Mouse (Mus musculus) hindbrain, embryonic 15.5 days (tissue): ENCODE results near the gene Ddx19a. TPM values are rescaled to one million over a fixed set of nuclear protein-coding genes. Genes with fewer than 3 reads are reported as not detected.
"Not testable (repeated sequence)": the region's sequence is repeated elsewhere in the genome, so short reads cannot be mapped to it uniquely, and the experiment has no call there.

ENCODE experiments used
- ATAC-seq: fragments of 200-750 bp; cut with Nextera tagmentation; 2 replicates; pipeline ENCODE4 v1.8.0; 2017; ENCODE audit warnings: low read depth, moderate number of reproducible peaks, moderate TSS enrichment; ENCODE audit not compliant: low FRiP score
- H3K27ac ChIP-seq: fragments of 300-500 bp; sonication (generic); replicated peaks from 2 replicates; pipeline ENCODE4 v1.5.1; 2015; ENCODE audit warnings: mild to moderate bottlenecking, inconsistent platforms
- H3K27me3 ChIP-seq: fragments of 300-500 bp; sonication (generic); 2 replicates; pipeline ENCODE4 v1.6.1; 2015; ENCODE audit warnings: control low read depth, inconsistent platforms
- H3K36me3 ChIP-seq: fragments of 300-500 bp; sonication (generic); 2 replicates; pipeline ENCODE4 v1.6.1; 2015; ENCODE audit warnings: control low read depth, inconsistent platforms
- H3K4me1 ChIP-seq: fragments of 300-500 bp; sonication (generic); replicated peaks from 2 replicates; pipeline ENCODE4 v1.6.1; 2015; ENCODE audit warnings: control low read depth, inconsistent platforms
- H3K4me2 ChIP-seq: fragments of 300-500 bp; sonication (generic); 2 replicates; pipeline ENCODE4 v1.6.1; 2015; ENCODE audit warnings: moderate library complexity, mild to moderate bottlenecking, inconsistent platforms
- H3K4me3 ChIP-seq: fragments of 300-500 bp; sonication (generic); 2 replicates; pipeline ENCODE4 v1.5.1; 2015; ENCODE audit warnings: mild to moderate bottlenecking, inconsistent platforms
- H3K9ac ChIP-seq: fragments of 300-500 bp; sonication (generic); 2 replicates; pipeline ENCODE4 v1.6.1; 2015; ENCODE audit warnings: inconsistent platforms
- H3K9me3 ChIP-seq: fragments of 300-500 bp; sonication (generic); 2 replicates; pipeline ENCODE4 v1.6.1; 2016; ENCODE audit warnings: control low read depth, inconsistent platforms
- WGBS: fragments of 180-500 bp; shearing (Covaris S2); methylation state at CpG from one replicate; pipeline ENCODE4 v1.1.7; 2015; 5-methylcytosine and 5-hydroxymethylcytosine counted together
- polyA plus RNA-seq: library from polyadenylated mRNA; unstranded; fragments of >200 nt; fragmentation: Nextera tagmentation; extraction: Ambion mirVana; gene quantifications from 2 replicates; pipeline ENCODE4 v1.2.1, GENCODE M21; 2015

Ddx19a gene
- polyA plus RNA-seq, 1 experiment from 2014 or later, result 12.4 TPM

- no peak for ATAC-seq
- H3K4me1 ChIP-seq, result peaks cover 7% of the 10 kb centered on the region; the same call in 1 of the 2 replicates
- H3K9ac ChIP-seq, result 0 out of 2 replicates have a peak overlapping the region, but pooled peaks have one; percentile 17
- no peak overlapping the region for H3K4me2 ChIP-seq
- H3K9me3 ChIP-seq, result no peaks in the 10 kb centered on the region
- WGBS, result 89% methylated on average over 7 of the region's 7 CpGs
- no peak overlapping the region for H3K27ac ChIP-seq
- no peaks in the 10 kb centered on the region for H3K36me3 ChIP-seq
- H3K27me3 ChIP-seq, result no peaks in the 10 kb centered on the region
- no peak overlapping the region for H3K4me3 ChIP-seq
These were observed 53.2 kb downstream of the Ddx19a start for GRCm38 (mm10) chr8:110944276-110944876.

DNA sequence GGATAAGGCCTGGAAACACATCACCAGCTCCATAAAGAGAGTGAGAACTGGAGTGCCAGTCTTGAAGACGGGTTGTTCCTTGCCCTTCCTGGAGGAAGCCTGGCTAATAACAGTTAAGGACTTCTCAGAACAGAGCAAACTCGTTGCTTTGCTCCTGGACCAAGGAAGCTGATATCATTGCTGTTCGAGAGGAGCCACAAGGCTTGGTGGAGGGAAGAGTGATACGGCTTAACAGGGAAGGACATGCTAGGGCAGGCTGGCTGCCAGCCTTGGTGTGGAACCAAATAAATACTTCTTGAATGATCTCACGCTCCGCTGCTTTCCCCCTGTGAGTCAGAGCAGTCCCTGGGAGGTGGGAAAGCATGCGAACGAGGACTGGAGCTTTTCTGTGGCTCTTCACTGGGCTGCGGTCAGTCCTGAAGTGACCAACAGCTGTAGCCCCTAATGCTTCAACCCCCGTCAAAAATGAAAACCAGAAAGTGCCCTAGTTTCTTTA, 56.1 kb downstream of the Ddx19a start:
- 48% methylated on average over 10 of the region's 10 CpGs for WGBS

DNA sequence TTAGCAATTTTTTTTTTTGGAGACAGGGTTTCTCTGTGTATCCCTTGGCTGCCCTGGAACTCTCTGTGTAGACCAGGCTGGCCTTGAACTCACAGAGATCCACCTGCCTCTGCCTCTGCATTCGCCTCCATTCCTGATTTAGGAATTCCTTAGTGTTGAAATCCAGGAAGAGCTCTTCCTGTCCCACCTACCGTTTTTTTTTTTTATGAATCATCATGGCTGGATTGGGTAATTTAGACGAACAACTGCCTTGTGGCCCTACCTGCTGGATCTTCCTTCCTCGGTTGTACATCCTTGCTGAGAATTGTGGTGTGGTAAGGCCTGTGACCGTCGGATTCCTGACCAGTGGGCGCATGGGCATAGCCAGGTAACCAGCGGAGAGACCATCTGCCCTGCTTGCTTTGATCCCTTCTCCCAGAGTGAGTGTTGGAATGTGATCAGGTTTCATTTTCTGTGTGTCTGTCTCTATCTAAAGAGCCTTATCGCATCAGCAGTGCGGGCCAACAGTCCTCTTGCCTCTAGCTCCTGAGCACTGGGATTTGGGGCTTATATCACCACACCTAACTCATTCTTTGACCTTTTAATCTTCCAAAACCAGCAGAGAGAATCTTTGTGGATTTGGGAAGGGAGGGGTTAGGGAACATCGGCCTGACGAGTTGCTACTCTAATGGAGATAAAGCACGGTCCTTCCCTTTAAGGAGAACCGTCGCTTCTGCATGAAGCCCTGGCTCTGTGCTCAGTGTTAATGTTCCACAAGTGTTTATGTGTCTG, 56.7 kb downstream of the Ddx19a start:
- ATAC-seq, result no peak
- no peaks in the 10 kb centered on the region for H3K27me3 ChIP-seq
- H3K4me3 ChIP-seq, result no peak overlapping the region
- H3K9me3 ChIP-seq, result no peaks in the 10 kb centered on the region
- no peak overlapping the region for H3K27ac ChIP-seq
- no peaks in the 10 kb centered on the region for H3K36me3 ChIP-seq
- peaks cover 12% of the 10 kb centered on the region for H3K4me1 ChIP-seq
- H3K9ac ChIP-seq, result no peak overlapping the region
- whole genome bisulfite sequencing, result 88% methylated on average over 15 of the region's 15 CpGs
- H3K4me2 ChIP-seq, result no peak overlapping the region

More for the DNA sequence above, 56.1 kb downstream of the Ddx19a start:
- H3K9me3 ChIP-seq, result no peaks in the 10 kb centered on the region
- ATAC-seq, result 0 out of 2 replicates have a peak, but pooled peaks have one; percentile 42
- 0 out of 2 replicates have a peak overlapping the region, but pooled peaks have one; percentile 26 for H3K27ac ChIP-seq
- no peaks in the 10 kb centered on the region for H3K36me3 ChIP-seq
- H3K4me3 ChIP-seq, result no peak overlapping the region
- no peak overlapping the region for H3K4me2 ChIP-seq
- H3K27me3 ChIP-seq, result no peaks in the 10 kb centered on the region
- peaks cover 12% of the 10 kb centered on the region for H3K4me1 ChIP-seq
- H3K9ac ChIP-seq, result no peak overlapping the region

- Histone ChIP-seq H3K4me2 (no peak overlapping the region), H3K27me3 (no peaks in the 10 kb centered on the region), H3K9ac (no peak overlapping the region), H3K36me3 (no peaks in the 10 kb centered on the region), H3K9me3 (no peaks in the 10 kb centered on the region), H3K27ac (no peak overlapping the region), H3K4me3 (no peak overlapping the region), H3K4me1 (peaks cover 12% of the 10 kb centered on the region)
- 65% methylated on average over 6 of the region's 6 CpGs for WGBS
- ATAC-seq, result peak; percentile 72
These were observed 58.6 kb downstream of the Ddx19a start for GRCm38 (mm10) chr8:110938882-110939589.

DNA sequence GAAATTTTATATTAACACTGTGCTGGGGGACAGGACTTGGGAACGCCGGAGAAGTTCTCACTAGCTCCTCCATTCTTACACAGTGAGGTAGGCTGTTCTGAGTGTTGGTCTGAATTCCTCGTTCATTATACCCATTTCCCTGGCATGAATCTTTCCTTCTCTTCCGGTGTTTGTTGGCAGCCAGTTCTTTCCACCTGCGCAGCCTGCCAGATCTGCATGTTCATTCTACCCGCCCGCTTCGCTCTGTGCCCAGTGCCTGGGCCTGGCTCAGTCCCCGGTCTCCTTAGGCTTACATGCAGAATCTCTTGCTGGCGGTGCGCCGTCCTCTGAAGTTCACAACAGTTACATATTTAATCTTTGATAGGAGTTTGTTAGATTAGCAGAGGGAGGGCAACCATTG, 61.4 kb downstream of the Ddx19a start:
- H3K27me3 ChIP-seq, result no peaks in the 10 kb centered on the region
- 93% methylated on average over 12 of the region's 12 CpGs for WGBS

DNA sequence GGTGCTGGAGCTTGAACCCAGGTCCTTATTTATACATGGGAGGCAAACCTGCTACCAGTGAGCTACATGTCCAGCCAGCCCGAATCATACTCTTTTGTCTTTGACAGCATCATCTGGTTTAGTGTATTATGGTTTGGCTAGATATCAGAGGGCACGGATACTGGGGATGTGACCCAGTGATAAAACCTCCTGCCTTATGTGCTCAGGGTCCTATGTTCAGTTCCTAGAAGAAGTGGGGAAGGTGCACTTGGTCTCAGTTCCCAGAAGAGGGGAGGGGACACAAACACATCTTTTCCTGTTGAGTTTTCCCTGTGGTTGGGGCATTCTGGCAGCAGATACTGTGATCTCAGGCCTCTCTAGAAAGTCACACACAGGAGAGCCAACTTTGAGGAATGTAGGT, 64.3 kb downstream of the Ddx19a start:
- ATAC-seq, result no peak
- no peak overlapping the region for H3K9ac ChIP-seq
- WGBS, result 88% methylated on average over 2 of the region's 2 CpGs
- H3K4me3 ChIP-seq, result no peak overlapping the region
- no peaks in the 10 kb centered on the region for H3K36me3 ChIP-seq
- no peak overlapping the region for H3K27ac ChIP-seq
- peaks cover 3% of the 10 kb centered on the region; the same call in 1 of the 2 replicates for H3K4me1 ChIP-seq
- H3K27me3 ChIP-seq, result no peaks in the 10 kb centered on the region
- no peaks in the 10 kb centered on the region for H3K9me3 ChIP-seq
- no peak overlapping the region for H3K4me2 ChIP-seq

More for the DNA sequence above, 61.4 kb downstream of the Ddx19a start:
- Histone ChIP-seq H3K4me1 (peaks cover 7% of the 10 kb centered on the region), H3K9ac (no peak overlapping the region), H3K9me3 (no peaks in the 10 kb centered on the region), H3K27ac (no peak overlapping the region), H3K4me2 (no peak overlapping the region), H3K36me3 (no peaks in the 10 kb centered on the region), H3K4me3 (no peak overlapping the region)
- no peak for ATAC-seq

DNA sequence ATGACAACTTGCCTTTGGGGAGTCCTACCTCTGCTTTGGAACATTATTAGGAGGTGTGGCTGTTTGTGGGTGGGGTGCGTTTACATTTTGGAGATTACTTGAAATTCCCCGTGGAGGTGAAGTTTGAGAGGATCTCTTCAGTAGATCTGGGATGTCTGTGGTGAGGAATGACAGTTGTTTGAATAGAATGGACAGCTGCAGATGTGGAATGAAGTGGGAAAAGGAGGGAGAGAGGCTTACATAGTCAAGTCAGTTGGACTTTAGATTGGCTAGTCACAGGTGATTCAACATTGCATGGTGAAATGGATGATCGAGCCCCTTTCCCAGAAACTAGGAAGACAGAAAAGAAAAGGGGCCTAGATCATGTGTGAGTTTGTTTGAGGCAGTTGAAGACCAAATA, 65.2 kb downstream of the Ddx19a start:
- H3K4me2 ChIP-seq, result no peak overlapping the region
- H3K4me3 ChIP-seq, result no peak overlapping the region
- peaks cover 3% of the 10 kb centered on the region; the same call in 1 of the 2 replicates for H3K4me1 ChIP-seq
- no peak overlapping the region for H3K27ac ChIP-seq
- H3K9ac ChIP-seq, result no peak overlapping the region
- no peak for ATAC-seq
- WGBS, result 93% methylated on average over 3 of the region's 3 CpGs
- H3K36me3 ChIP-seq, result no peaks in the 10 kb centered on the region
- H3K9me3 ChIP-seq, result no peaks in the 10 kb centered on the region
- H3K27me3 ChIP-seq, result no peaks in the 10 kb centered on the region

DNA sequence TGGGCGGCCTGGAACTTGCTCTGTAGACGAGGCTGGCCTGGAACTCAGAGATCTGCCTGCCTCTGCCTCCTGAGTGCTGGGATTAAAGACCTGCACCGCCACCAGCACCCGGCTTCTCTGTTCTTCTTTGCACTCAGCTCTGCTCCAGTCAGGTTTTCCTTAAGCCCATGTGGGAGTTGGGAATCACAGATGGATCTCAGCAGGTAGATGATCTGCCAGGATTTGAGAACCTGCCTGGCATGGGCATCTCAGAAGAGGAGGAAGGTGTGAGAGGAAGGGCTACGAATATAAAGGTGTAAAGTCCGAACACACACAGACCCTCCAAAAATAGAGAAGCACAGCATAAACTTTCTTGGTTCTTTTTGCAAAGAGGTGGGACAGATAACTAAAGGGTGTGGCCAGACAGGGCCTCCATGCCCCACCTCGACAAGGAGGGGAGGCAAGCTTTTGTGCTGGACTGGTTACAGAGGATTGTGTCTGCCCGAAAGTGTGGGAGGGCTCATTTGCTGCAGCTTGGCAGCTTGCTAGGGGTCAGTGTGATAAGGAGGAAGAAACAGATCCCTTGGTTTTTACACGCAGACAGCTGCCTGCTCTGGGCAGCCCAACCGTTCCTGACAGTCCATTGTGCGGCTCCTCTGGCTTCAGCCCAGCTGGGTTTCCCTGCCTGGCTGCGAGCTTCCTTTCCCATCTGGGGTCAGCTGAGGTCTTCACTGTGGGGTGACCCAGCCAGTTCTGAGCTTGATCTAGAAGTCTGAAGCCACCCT, 66.2 kb downstream of the Ddx19a start:
- Histone ChIP-seq H3K4me3 (no peak overlapping the region), H3K9me3 (no peaks in the 10 kb centered on the region), H3K9ac (no peak overlapping the region), H3K4me1 (peaks cover 3% of the 10 kb centered on the region; the same call in 1 of the 2 replicates), H3K4me2 (no peak overlapping the region), H3K36me3 (no peaks in the 10 kb centered on the region), H3K27ac (no peak overlapping the region), H3K27me3 (no peaks in the 10 kb centered on the region)
- WGBS, result 71% methylated on average over 12 of the region's 12 CpGs
- no peak for ATAC-seq

DNA sequence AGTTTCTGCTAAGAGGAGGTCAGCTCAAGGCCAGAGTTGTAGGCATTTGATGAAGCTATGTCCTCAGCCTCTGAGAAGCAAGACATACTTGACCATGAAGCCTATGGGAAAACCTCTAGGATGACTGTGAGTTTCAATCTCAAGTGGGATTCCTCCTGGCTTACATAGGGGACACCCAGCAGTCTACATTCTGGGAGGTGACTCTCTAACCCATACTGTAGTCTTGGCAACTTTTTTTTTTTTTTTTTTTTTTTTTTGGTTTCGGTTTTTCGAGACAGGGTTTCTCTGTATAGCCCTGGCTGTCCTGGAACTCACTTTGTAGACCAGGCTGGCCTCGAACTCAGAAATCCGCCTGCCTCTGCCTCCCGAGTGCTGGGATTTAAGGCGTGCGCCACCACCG, 67.9 kb downstream of the Ddx19a start:
- not testable (repeated sequence) for ATAC-seq, H3K9me3 ChIP-seq, H3K4me3 ChIP-seq, H3K4me1 ChIP-seq, H3K36me3 ChIP-seq, H3K4me2 ChIP-seq, H3K27ac ChIP-seq, H3K9ac ChIP-seq, H3K27me3 ChIP-seq
- 91% methylated on average over 8 of the region's 8 CpGs for WGBS

DNA sequence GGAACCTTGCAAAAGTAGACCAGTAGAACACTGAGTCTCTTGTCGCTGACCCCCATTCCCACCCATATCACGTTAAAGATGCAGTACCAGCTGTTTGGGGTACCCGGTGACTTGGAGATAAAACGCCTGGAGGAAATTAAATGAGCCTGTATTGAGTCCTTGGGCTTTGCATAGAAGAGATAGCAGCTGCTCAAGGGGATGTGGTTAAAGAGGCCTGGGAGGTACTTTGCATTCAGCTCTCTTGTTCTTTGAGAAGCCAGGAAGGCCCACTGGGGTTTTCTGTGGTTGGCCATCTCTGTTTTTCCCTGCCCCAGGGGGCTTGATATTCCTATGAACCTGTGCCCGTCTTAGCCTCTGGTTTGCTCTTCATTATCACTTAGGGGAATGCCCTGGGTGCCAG, 68.5 kb downstream of the Ddx19a start:
- no peak overlapping the region for H3K4me3 ChIP-seq
- no peaks in the 10 kb centered on the region for H3K36me3 ChIP-seq
- ATAC-seq, result no peak
- H3K9me3 ChIP-seq, result no peaks in the 10 kb centered on the region
- H3K4me1 ChIP-seq, result peaks cover 3% of the 10 kb centered on the region; the same call in 1 of the 2 replicates
- H3K9ac ChIP-seq, result no peak overlapping the region
- no peak overlapping the region for H3K4me2 ChIP-seq
- H3K27ac ChIP-seq, result no peak overlapping the region
- no peaks in the 10 kb centered on the region for H3K27me3 ChIP-seq
- WGBS, result 54% methylated on average over 5 of the region's 5 CpGs

GRCm38 (mm10) chr8:110928435-110928834, 69.2 kb downstream of the Ddx19a start:
- 81% methylated on average over 7 of the region's 7 CpGs for WGBS
- ATAC-seq, result no peak
- no peak overlapping the region for H3K9ac ChIP-seq
- H3K4me1 ChIP-seq, result peaks cover 3% of the 10 kb centered on the region; the same call in 1 of the 2 replicates
- no peak overlapping the region for H3K27ac ChIP-seq
- no peak overlapping the region for H3K4me3 ChIP-seq
- H3K36me3 ChIP-seq, result no peaks in the 10 kb centered on the region
- H3K9me3 ChIP-seq, result no peaks in the 10 kb centered on the region
- H3K27me3 ChIP-seq, result no peaks in the 10 kb centered on the region
- no peak overlapping the region for H3K4me2 ChIP-seq
